Mouse (Mus musculus) small intestine, adult 2 months (tissue): ENCODE measurements around the gene Elf5. TPM values are rescaled to one million over a fixed set of nuclear protein-coding genes. Genes with fewer than 3 reads are reported as not detected.
A peak's percentile ranks its signal among the peaks of the same experiment; 100 is the strongest.

Source experiments
- H3K27ac ChIP-seq: fragments of 200-500 bp; 2 replicates; pipeline ENCODE4 v1.5.1; 2012; ENCODE audit warnings: low read depth, low read length, control low read depth, inconsistent platforms; ENCODE audit not compliant: insufficient read depth
- H3K27me3 ChIP-seq: fragments of 200-500 bp; 2 replicates; pipeline ENCODE4 v1.6.1; 2012; ENCODE audit warnings: mild to moderate bottlenecking, moderate library complexity, low read length, inconsistent platforms; ENCODE audit not compliant: control insufficient read depth, insufficient read depth
- H3K36me3 ChIP-seq: fragments of 200-500 bp; 2 replicates; pipeline ENCODE4 v1.6.1; 2012; ENCODE audit warnings: mild to moderate bottlenecking, low read length, control low read depth, inconsistent platforms; ENCODE audit not compliant: control insufficient read depth, insufficient read depth
- H3K4me1 ChIP-seq: fragments of 200-500 bp; 2 replicates; pipeline ENCODE4 v1.6.1; 2012; ENCODE audit warnings: low read length, inconsistent platforms, mixed read lengths; ENCODE audit not compliant: control insufficient read depth, insufficient read depth, insufficient read length
- H3K4me3 ChIP-seq: fragments of 200-500 bp; 2 replicates; pipeline ENCODE4 v1.5.1; 2012; ENCODE audit warnings: low read depth, mild to moderate bottlenecking, control low read depth, inconsistent platforms, low read length, moderate library complexity
- CTCF ChIP-seq: fragments of 200-500 bp; IDR thresholded peaks from 2 replicates; pipeline ENCODE4 v1.5.1; 2012; ENCODE audit warnings: low read depth, mild to moderate bottlenecking, control low read depth, inconsistent platforms, low read length, moderate library complexity, mixed read lengths; ENCODE audit not compliant: insufficient replicate concordance, insufficient read length; ENCODE audit errors: extremely low read depth
- POLR2A ChIP-seq: fragments of 200-500 bp; IDR thresholded peaks from 2 replicates; pipeline ENCODE4 v1.6.1; 2012; ENCODE audit warnings: low read depth, mild to moderate bottlenecking, control low read depth, inconsistent platforms, low read length, moderate library complexity
- WGBS: fragments of 180-500 bp; shearing (Covaris S2); methylation state at CpG from one replicate; pipeline ENCODE4 v1.1.7; 2018; 5-methylcytosine and 5-hydroxymethylcytosine counted together
- polyA plus RNA-seq: library from polyadenylated mRNA; depleted of rRNA; stranded (reverse); fragments of >200 nt; gene quantifications from 2 replicates; pipeline ENCODE4 v1.2.3, GENCODE M21; 2012; rRNA removed

Gene Elf5
- polyA plus RNA-seq, 1 experiment, result not detected

GRCm38 (mm10) chr2:103483289-103483985 is 71.9 kb downstream of the Elf5 start:
- Histone ChIP-seq H3K4me1 (peaks cover 6% of the 10 kb centered on the region), H3K36me3 (no peaks in the 10 kb centered on the region), H3K27ac (no peak overlapping the region), H3K27me3 (no peaks in the 10 kb centered on the region), H3K4me3 (peak overlapping the region; percentile 45; the same call in 1 of the 2 replicates)
- TF ChIP-seq CTCF, result no peak
- no peak for TF ChIP-seq POLR2A
- 22% methylated on average over 7 of the region's 7 CpGs for WGBS

- H3K4me1 ChIP-seq, result peaks cover 6% of the 10 kb centered on the region
- WGBS, result 10% methylated on average over 5 of the region's 5 CpGs
- peak overlapping the region; percentile 89 for H3K27ac ChIP-seq
- TF ChIP-seq CTCF (no peak), POLR2A (no peak)
- no peaks in the 10 kb centered on the region for H3K36me3 ChIP-seq
- H3K4me3 ChIP-seq, result peak overlapping the region; percentile 75
- H3K27me3 ChIP-seq, result no peaks in the 10 kb centered on the region
Measured at GRCm38 (mm10) chr2:103483986-103484520, 72.6 kb downstream of the Elf5 start.

GRCm38 (mm10) chr2:103484617-103485401 is 73.3 kb downstream of the Elf5 start, which contains the start of gene Cat:
Gene Cat (minus strand): TSS chr2:103485160.
- H3K4me1 ChIP-seq, result peaks cover 6% of the 10 kb centered on the region
- TF ChIP-seq CTCF (no peak), POLR2A (peak; percentile 99)
- WGBS, result under 1% methylated on average over 41 of the region's 41 CpGs

GRCm38 (mm10) chr2:103492526-103492925 is 81.0 kb downstream of the Elf5 start:
- Histone ChIP-seq H3K27ac (no peak overlapping the region), H3K36me3 (no peaks in the 10 kb centered on the region), H3K4me1 (peaks cover 10% of the 10 kb centered on the region; the same call in 1 of the 2 replicates), H3K4me3 (no peak overlapping the region), H3K27me3 (no peaks in the 10 kb centered on the region; the same call in 1 of the 2 replicates)
- TF ChIP-seq POLR2A, result no peak
- no peak for TF ChIP-seq CTCF
- 36% methylated on average over 4 of the region's 4 CpGs for WGBS

More at GRCm38 (mm10) chr2:103484617-103485401, 73.3 kb downstream of the Elf5 start, which contains the start of gene Cat:
- Histone ChIP-seq H3K27ac (peak within 1 kb of the TSS; percentile 96), H3K36me3 (no peaks in the 10 kb centered on the region), H3K4me3 (peak within 1 kb of the TSS; percentile 75), H3K27me3 (no peaks in the 10 kb centered on the region)

- TF ChIP-seq POLR2A, result no peak
- TF ChIP-seq CTCF, result no peak
- H3K27me3 ChIP-seq, result no peaks in the 10 kb centered on the region; the same call in 1 of the 2 replicates
- 33% methylated on average over 4 of the region's 4 CpGs for WGBS
- H3K4me1 ChIP-seq, result peaks cover 10% of the 10 kb centered on the region; the same call in 1 of the 2 replicates
- no peak overlapping the region for H3K4me3 ChIP-seq
- H3K36me3 ChIP-seq, result no peaks in the 10 kb centered on the region
- no peak overlapping the region for H3K27ac ChIP-seq
Measured at GRCm38 (mm10) chr2:103493827-103494226, 82.3 kb downstream of the Elf5 start.

- TF ChIP-seq POLR2A (no peak), CTCF (no peak)
- Histone ChIP-seq H3K27ac (no peak overlapping the region), H3K36me3 (no peaks in the 10 kb centered on the region), H3K4me3 (no peak overlapping the region), H3K4me1 (peaks cover 10% of the 10 kb centered on the region; the same call in 1 of the 2 replicates), H3K27me3 (no peaks in the 10 kb centered on the region; the same call in 1 of the 2 replicates)
- WGBS, result 79% methylated on average over 6 of the region's 6 CpGs
Measured at GRCm38 (mm10) chr2:103495633-103496418, 84.3 kb downstream of the Elf5 start.

Other genes starting within 250 kb of the Elf5 start
- 24.8 and 34.2 TPM in 2 replicates for gene Ehf, start 108.4 kb upstream of the Elf5 start, polyA plus RNA-seq
- gene Cat, start 73.5 kb downstream of the Elf5 start, polyA plus RNA-seq, result 55.8 and 113 TPM in 2 replicates
- gene Abtb2, start 154.6 kb downstream of the Elf5 start, polyA plus RNA-seq, result 2.7 and 3.6 TPM in 2 replicates